Mouse (Mus musculus): ENCODE data around the gene Traf3ip3. TPM values are rescaled to one million over a fixed set of nuclear protein-coding genes. Genes with fewer than 3 reads are reported as not detected.

Traf3ip3 gene
- total and polyA plus RNA-seq, 3 experiments = 13.4 to 48.7 (median 14.1) TPM

- no peak for DNase-seq (ENCODE audit: low spot score)
- H3K4me1 ChIP-seq (ENCODE audit: insufficient read depth, low read depth, low read length) = 0 out of 2 replicates have a peak, but pooled peaks cover 5% of the 10 kb centered on the region
- ATAC-seq (ENCODE audit: extremely low read depth, insufficient number of reproducible peaks, low FRiP score, poor library complexity, severe bottlenecking) = no peak
- H3K36me3 ChIP-seq (replicated peaks) = no peaks in the 10 kb centered on the region
- TF ChIP-seq GATA1 (IDR thresholded peaks at IDR 0.05; ENCODE audit: borderline replicate concordance, low read length) = no peak
- TF ChIP-seq TAL1 (conservative IDR thresholded peaks at IDR 0.05; ENCODE audit: low read depth, low read length) = no peak
- no peak for TF ChIP-seq POLR2AphosphoS5 (IDR thresholded peaks at IDR 0.05; ENCODE audit: insufficient replicate concordance, low read depth, low read length)
- TF ChIP-seq CTCF (IDR thresholded peaks at IDR 0.05; ENCODE audit: low read depth, low read length) = no peak
- no peak for TF ChIP-seq GATA2 (IDR thresholded peaks at IDR 0.05; ENCODE audit: borderline replicate concordance, low read depth, low read length)
- H3K27me3 ChIP-seq (ENCODE audit: insufficient read depth, low read length) = peaks cover 45% of the 10 kb centered on the region
- no peak overlapping the region for H3K4me3 ChIP-seq (ENCODE audit: low read depth, low read length)
- H3K9me3 ChIP-seq (replicated peaks) = no peaks in the 10 kb centered on the region
These were observed 58.9 kb downstream of the Traf3ip3 start for GRCm38 (mm10) chr1:193142517-193143062.

- Histone ChIP-seq H3K9me3 (replicated peaks) (no peaks in the 10 kb centered on the region), H3K36me3 (replicated peaks) (no peaks in the 10 kb centered on the region), H3K27me3 (ENCODE audit: insufficient read depth, low read length) (peaks cover 52% of the 10 kb centered on the region), H3K4me3 (ENCODE audit: low read depth, low read length) (no peak overlapping the region), H3K4me1 (ENCODE audit: insufficient read depth, low read depth, low read length) (0 out of 2 replicates have a peak, but pooled peaks cover 5% of the 10 kb centered on the region)
- TF ChIP-seq GATA2 (IDR thresholded peaks at IDR 0.05; ENCODE audit: borderline replicate concordance, low read depth, low read length) = no peak
- TF ChIP-seq GATA1 (IDR thresholded peaks at IDR 0.05; ENCODE audit: borderline replicate concordance, low read length) = no peak
- no peak for TF ChIP-seq TAL1 (conservative IDR thresholded peaks at IDR 0.05; ENCODE audit: low read depth, low read length)
- no peak for TF ChIP-seq CTCF (IDR thresholded peaks at IDR 0.05; ENCODE audit: low read depth, low read length)
- no peak for TF ChIP-seq POLR2AphosphoS5 (IDR thresholded peaks at IDR 0.05; ENCODE audit: insufficient replicate concordance, low read depth, low read length)
- DNase-seq (ENCODE audit: low spot score) (no peak), ATAC-seq (ENCODE audit: extremely low read depth, insufficient number of reproducible peaks, low FRiP score, poor library complexity, severe bottlenecking) (no peak)
These were observed 60.4 kb downstream of the Traf3ip3 start for GRCm38 (mm10) chr1:193141118-193141517.

- DNase-seq (ENCODE audit: low spot score) = no peak
- peaks cover 46% of the 10 kb centered on the region for H3K27me3 ChIP-seq (ENCODE audit: insufficient read depth, low read length)
- no peaks in the 10 kb centered on the region for H3K4me1 ChIP-seq (ENCODE audit: insufficient read depth, low read depth, low read length)
- H3K9me3 ChIP-seq (replicated peaks) = no peaks in the 10 kb centered on the region
- TF ChIP-seq CTCF (IDR thresholded peaks at IDR 0.05; ENCODE audit: low read depth, low read length) (no peak), TAL1 (conservative IDR thresholded peaks at IDR 0.05; ENCODE audit: low read depth, low read length) (no peak), POLR2AphosphoS5 (IDR thresholded peaks at IDR 0.05; ENCODE audit: insufficient replicate concordance, low read depth, low read length) (no peak), GATA1 (IDR thresholded peaks at IDR 0.05; ENCODE audit: borderline replicate concordance, low read length) (no peak), GATA2 (IDR thresholded peaks at IDR 0.05; ENCODE audit: borderline replicate concordance, low read depth, low read length) (no peak)
- H3K4me3 ChIP-seq (ENCODE audit: low read depth, low read length) = no peak overlapping the region
- no peak for ATAC-seq (ENCODE audit: extremely low read depth, insufficient number of reproducible peaks, low FRiP score, poor library complexity, severe bottlenecking)
- no peaks in the 10 kb centered on the region for H3K36me3 ChIP-seq (replicated peaks)
These were observed 62.8 kb downstream of the Traf3ip3 start for GRCm38 (mm10) chr1:193138669-193139068.

GRCm38 (mm10) chr1:193138087-193138486 lies 63.4 kb downstream of the Traf3ip3 start:
- Histone ChIP-seq H3K36me3 (replicated peaks) (no peaks in the 10 kb centered on the region), H3K9me3 (replicated peaks) (no peaks in the 10 kb centered on the region), H3K4me3 (ENCODE audit: low read depth, low read length) (no peak overlapping the region), H3K27me3 (ENCODE audit: insufficient read depth, low read length) (peaks cover 43% of the 10 kb centered on the region), H3K4me1 (ENCODE audit: insufficient read depth, low read depth, low read length) (no peaks in the 10 kb centered on the region)
- TF ChIP-seq CTCF (IDR thresholded peaks at IDR 0.05; ENCODE audit: low read depth, low read length) (no peak), POLR2AphosphoS5 (IDR thresholded peaks at IDR 0.05; ENCODE audit: insufficient replicate concordance, low read depth, low read length) (no peak), GATA2 (IDR thresholded peaks at IDR 0.05; ENCODE audit: borderline replicate concordance, low read depth, low read length) (no peak), TAL1 (conservative IDR thresholded peaks at IDR 0.05; ENCODE audit: low read depth, low read length) (no peak), GATA1 (IDR thresholded peaks at IDR 0.05; ENCODE audit: borderline replicate concordance, low read length) (no peak)
- no peak for DNase-seq (ENCODE audit: low spot score)
- ATAC-seq (ENCODE audit: extremely low read depth, insufficient number of reproducible peaks, low FRiP score, poor library complexity, severe bottlenecking) = no peak

- ATAC-seq (ENCODE audit: extremely low read depth, insufficient number of reproducible peaks, low FRiP score, poor library complexity, severe bottlenecking) (no peak), DNase-seq (ENCODE audit: low spot score) (no peak)
These were observed 67.8 kb downstream of the Traf3ip3 start for GRCm38 (mm10) chr1:193133726-193134125.

GRCm38 (mm10) chr1:193132385-193132784 lies 69.1 kb downstream of the Traf3ip3 start:
- peaks cover 9% of the 10 kb centered on the region for H3K36me3 ChIP-seq (replicated peaks)
- H3K27me3 ChIP-seq (ENCODE audit: insufficient read depth, low read length) = peaks cover 13% of the 10 kb centered on the region
- H3K9me3 ChIP-seq (replicated peaks) = no peaks in the 10 kb centered on the region
- TF ChIP-seq GATA1 (IDR thresholded peaks at IDR 0.05; ENCODE audit: borderline replicate concordance, low read length) (no peak), POLR2AphosphoS5 (IDR thresholded peaks at IDR 0.05; ENCODE audit: insufficient replicate concordance, low read depth, low read length) (no peak), CTCF (IDR thresholded peaks at IDR 0.05; ENCODE audit: low read depth, low read length) (no peak), TAL1 (conservative IDR thresholded peaks at IDR 0.05; ENCODE audit: low read depth, low read length) (no peak), GATA2 (IDR thresholded peaks at IDR 0.05; ENCODE audit: borderline replicate concordance, low read depth, low read length) (no peak)
- peaks cover 20% of the 10 kb centered on the region for H3K4me1 ChIP-seq (ENCODE audit: insufficient read depth, low read depth, low read length)
- ATAC-seq (ENCODE audit: extremely low read depth, insufficient number of reproducible peaks, low FRiP score, poor library complexity, severe bottlenecking) (no peak), DNase-seq (ENCODE audit: low spot score) (no peak)
- H3K4me3 ChIP-seq (ENCODE audit: low read depth, low read length) = no peak overlapping the region

More at GRCm38 (mm10) chr1:193133726-193134125, 67.8 kb downstream of the Traf3ip3 start:
- TF ChIP-seq TAL1 (conservative IDR thresholded peaks at IDR 0.05; ENCODE audit: low read depth, low read length) = no peak
- peak; percentile 28; the same call in 1 of the 2 replicates for TF ChIP-seq CTCF (IDR thresholded peaks at IDR 0.05; ENCODE audit: low read depth, low read length)
- TF ChIP-seq GATA2 (IDR thresholded peaks at IDR 0.05; ENCODE audit: borderline replicate concordance, low read depth, low read length) = no peak
- TF ChIP-seq GATA1 (IDR thresholded peaks at IDR 0.05; ENCODE audit: borderline replicate concordance, low read length) = no peak
- peaks cover 23% of the 10 kb centered on the region for H3K27me3 ChIP-seq (ENCODE audit: insufficient read depth, low read length)
- peaks cover 11% of the 10 kb centered on the region for H3K4me1 ChIP-seq (ENCODE audit: insufficient read depth, low read depth, low read length)
- no peak overlapping the region for H3K4me3 ChIP-seq (ENCODE audit: low read depth, low read length)
- no peaks in the 10 kb centered on the region for H3K9me3 ChIP-seq (replicated peaks)
- H3K36me3 ChIP-seq (replicated peaks) = no peaks in the 10 kb centered on the region

All from G1E (cell line).